Mouse (Mus musculus) frontal cortex, adult (tissue): ENCODE results near the gene Fstl4.

Source experiments
- ATAC-seq: cut with Nextera tagmentation; 2 replicates; pipeline ENCODE4 v1.9.2; 2017; ENCODE audit warnings: mild to moderate bottlenecking, moderate library complexity, mixed read lengths; ENCODE audit not compliant: low TSS enrichment

The Fstl4 gene

GRCm38 (mm10) chr11:52904101-52904500, 139.7 kb downstream of the Fstl4 start:
- ATAC-seq = no peak

- ATAC-seq = no peak
These were observed 146.4 kb downstream of the Fstl4 start for GRCm38 (mm10) chr11:52910788-52911187.

- ATAC-seq = no peak
These were observed 150.0 kb downstream of the Fstl4 start for GRCm38 (mm10) chr11:52914431-52914830.

- peak; percentile 81 for ATAC-seq
These were observed 151.2 kb downstream of the Fstl4 start for GRCm38 (mm10) chr11:52915648-52916047.

GRCm38 (mm10) chr11:52919231-52919960, 155.0 kb downstream of the Fstl4 start:
- peak; percentile 21; the same call in 1 of the 2 replicates for ATAC-seq

- 0 out of 2 replicates have a peak, but pooled peaks have one; percentile 10 for ATAC-seq
These were observed 159.8 kb downstream of the Fstl4 start for GRCm38 (mm10) chr11:52924196-52924595.

- peak; percentile 43 for ATAC-seq
These were observed 163.9 kb downstream of the Fstl4 start for GRCm38 (mm10) chr11:52928321-52928720.

GRCm38 (mm10) chr11:52939336-52940070, 175.1 kb downstream of the Fstl4 start:
- ATAC-seq = peak; percentile 65; the same call in 1 of the 2 replicates

- ATAC-seq = no peak
These were observed 178.5 kb downstream of the Fstl4 start for GRCm38 (mm10) chr11:52942967-52943366.

- peak; percentile 91 for ATAC-seq
These were observed 190.6 kb downstream of the Fstl4 start for GRCm38 (mm10) chr11:52954995-52955394.

- peak; percentile 59 for ATAC-seq
These were observed 204.4 kb downstream of the Fstl4 start for GRCm38 (mm10) chr11:52968809-52969208.

GRCm38 (mm10) chr11:52970396-52970795, 206.0 kb downstream of the Fstl4 start:
- ATAC-seq = no peak

- no peak for ATAC-seq
These were observed 222.6 kb downstream of the Fstl4 start for GRCm38 (mm10) chr11:52986986-52987385.

- ATAC-seq = peak; percentile 80
These were observed 230.3 kb downstream of the Fstl4 start for GRCm38 (mm10) chr11:52994688-52995087.

- ATAC-seq = no peak
These were observed 232.1 kb downstream of the Fstl4 start for GRCm38 (mm10) chr11:52996434-52997093.

- no peak for ATAC-seq
These were observed 233.0 kb downstream of the Fstl4 start for GRCm38 (mm10) chr11:52997421-52997820.

- no peak for ATAC-seq
These were observed 235.8 kb downstream of the Fstl4 start for GRCm38 (mm10) chr11:53000226-53000625.

GRCm38 (mm10) chr11:53003361-53003760, 238.9 kb downstream of the Fstl4 start:
- no peak for ATAC-seq

- no peak for ATAC-seq
These were observed 239.4 kb downstream of the Fstl4 start for GRCm38 (mm10) chr11:53003811-53004210.

- ATAC-seq = no peak
These were observed 245.2 kb downstream of the Fstl4 start for GRCm38 (mm10) chr11:53009597-53009996.

GRCm38 (mm10) chr11:53011996-53012505, 247.6 kb downstream of the Fstl4 start:
- ATAC-seq = no peak

- ATAC-seq = no peak
These were observed 249.5 kb downstream of the Fstl4 start for GRCm38 (mm10) chr11:53013906-53014305.
